Mouse (Mus musculus) embryo, embryonic 10 days (tissue): ENCODE measurements around the gene Peli2.

Experiments used
- DNase-seq: peaks from one replicate; pipeline ENCODE4 v3.0.0-alpha.2; 2015; ENCODE audit warnings: low spot score

Gene Peli2

DNA sequence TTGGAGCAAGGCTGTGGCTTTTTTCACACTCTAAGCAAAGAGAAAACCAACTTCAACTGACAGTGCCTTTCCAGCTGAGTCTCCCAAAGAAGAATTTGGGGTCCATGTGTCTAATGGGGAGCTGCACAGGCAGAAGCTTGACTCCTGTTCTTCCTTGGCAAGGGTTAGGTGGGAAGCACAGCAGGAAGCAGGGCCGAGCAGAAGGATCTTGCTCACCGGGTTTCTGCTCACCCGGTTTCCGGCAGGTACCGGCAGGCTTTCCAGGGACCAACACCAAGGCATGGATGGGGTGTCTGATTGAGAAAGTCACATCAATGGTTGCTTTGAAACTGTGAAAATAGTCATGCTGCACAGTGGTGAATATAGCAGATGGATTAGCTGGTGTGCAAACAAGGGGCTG, 70.3 kb downstream of the Peli2 start:
- DNase-seq, result no peak

- DNase-seq, result no peak
Measured at GRCm38 (mm10) chr14:48191925-48192324, 71.3 kb downstream of the Peli2 start.

- DNase-seq, result no peak
Measured at GRCm38 (mm10) chr14:48196804-48197203, 76.2 kb downstream of the Peli2 start.

DNA sequence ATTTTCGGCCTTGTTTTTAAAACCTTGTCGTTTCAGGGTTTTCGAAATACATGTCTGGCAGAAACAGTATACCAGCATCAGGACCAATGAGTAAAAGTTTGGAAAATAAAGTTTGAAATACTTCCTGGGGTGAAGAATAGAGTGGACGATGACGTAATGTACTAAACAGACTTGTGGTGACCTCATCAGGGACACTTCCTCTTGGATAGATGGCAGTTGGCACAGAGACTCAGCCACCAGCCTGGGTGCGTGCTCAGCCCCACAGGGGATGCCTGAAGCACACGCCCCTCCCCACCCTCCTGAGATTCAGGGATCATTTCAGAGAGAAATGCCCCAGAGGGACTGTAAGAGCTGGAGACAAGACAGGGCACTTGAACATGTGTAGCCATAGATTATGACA, 76.7 kb downstream of the Peli2 start:
- no peak for DNase-seq

GRCm38 (mm10) chr14:48198190-48198954, 77.7 kb downstream of the Peli2 start:
- no peak for DNase-seq

DNA sequence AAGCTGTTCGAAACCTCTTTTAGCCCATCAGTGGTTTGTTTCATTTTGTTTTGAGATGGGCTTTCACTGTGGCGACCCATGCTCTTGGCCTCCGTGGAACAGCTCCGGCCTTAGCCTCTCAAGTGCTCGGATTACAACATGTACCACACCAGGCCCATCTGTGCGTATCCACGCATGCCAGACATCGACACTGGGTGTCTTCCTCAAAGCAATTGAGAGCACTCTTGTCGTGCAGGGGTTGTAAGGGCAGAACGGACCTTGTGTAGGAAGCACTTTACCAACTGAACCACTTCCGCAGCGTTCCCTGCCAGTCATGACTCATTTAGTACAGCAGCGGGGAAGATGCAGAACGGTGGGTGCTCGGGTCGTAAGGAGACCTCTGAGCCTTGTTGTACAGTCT, 78.3 kb downstream of the Peli2 start:
- peak; percentile 25 for DNase-seq

GRCm38 (mm10) chr14:48199506-48199905, 78.9 kb downstream of the Peli2 start:
- no peak for DNase-seq

GRCm38 (mm10) chr14:48200291-48200690, 79.7 kb downstream of the Peli2 start:
- no peak for DNase-seq

DNA sequence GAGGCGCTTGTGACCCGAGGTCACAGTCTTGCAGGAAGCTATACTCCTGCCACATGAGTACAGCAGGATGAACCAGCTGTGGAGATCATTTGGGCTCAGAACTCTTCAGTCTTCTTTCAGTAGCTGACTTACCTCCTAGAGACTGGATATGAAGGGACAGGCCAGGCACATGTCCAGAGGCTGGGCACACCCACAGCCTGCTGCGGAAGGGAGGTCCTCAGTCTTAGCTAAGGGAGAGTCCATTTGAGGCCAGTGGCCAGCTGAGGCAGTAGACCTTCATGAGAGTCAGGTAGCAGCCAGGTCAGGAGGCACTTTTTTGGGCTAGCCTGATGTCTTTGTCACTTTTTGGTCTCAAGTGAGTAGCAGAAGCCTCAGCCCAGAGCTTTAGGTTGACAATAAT, 80.2 kb downstream of the Peli2 start:
- no peak for DNase-seq

GRCm38 (mm10) chr14:48201403-48201802, 80.8 kb downstream of the Peli2 start:
- DNase-seq, result no peak

DNA sequence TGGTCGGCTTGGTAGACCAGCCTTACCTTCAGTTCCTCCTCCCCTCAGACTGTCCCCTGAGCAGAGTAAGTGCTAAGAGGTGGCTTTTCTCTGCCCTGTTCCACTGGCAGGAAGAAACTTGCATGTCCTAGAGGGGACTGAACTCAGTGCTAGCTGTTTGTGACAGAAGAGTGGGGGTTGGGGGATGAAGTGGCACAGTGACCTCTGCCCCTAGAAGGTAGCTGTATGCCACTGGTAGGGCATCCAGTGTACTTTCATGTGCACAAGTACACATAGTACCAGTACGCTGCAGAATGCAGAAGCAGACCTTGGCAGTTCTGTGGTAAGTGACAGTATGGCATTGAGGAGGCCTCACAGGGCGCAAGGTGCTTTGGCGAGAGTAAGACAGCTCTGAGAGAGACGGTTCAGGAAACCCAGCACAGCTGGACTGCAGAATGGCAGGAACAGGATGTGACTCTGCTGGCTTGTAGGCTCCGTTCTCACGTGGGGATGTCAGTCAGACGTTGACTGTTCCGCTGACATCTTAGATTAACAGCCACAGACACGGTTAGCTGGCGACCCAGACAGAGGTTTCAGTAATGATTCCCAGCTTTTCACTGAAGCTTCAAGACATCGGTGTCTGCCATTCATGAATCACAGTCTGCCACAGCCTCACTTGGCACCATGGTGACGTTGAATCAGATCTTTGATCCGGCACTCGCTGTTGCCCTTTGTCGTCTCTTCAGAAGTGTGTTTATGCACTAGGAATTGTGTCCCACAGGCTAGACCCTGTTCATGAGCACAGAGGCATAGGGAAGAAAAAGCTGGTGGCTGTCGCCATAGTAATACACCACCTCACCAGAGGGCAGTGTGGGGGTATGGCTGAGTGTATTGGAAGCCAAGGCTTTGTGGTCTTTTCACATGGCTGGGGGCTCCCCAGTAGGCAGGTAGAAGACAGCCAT, 81.7 kb downstream of the Peli2 start:
- DNase-seq, result peak; percentile 49

GRCm38 (mm10) chr14:48205044-48205443, 84.4 kb downstream of the Peli2 start:
- no peak for DNase-seq

- DNase-seq, result no peak
Measured at GRCm38 (mm10) chr14:48205635-48206034, 85.0 kb downstream of the Peli2 start.

- DNase-seq, result peak; percentile 42
Measured at GRCm38 (mm10) chr14:48207119-48207518, 86.5 kb downstream of the Peli2 start.

DNA sequence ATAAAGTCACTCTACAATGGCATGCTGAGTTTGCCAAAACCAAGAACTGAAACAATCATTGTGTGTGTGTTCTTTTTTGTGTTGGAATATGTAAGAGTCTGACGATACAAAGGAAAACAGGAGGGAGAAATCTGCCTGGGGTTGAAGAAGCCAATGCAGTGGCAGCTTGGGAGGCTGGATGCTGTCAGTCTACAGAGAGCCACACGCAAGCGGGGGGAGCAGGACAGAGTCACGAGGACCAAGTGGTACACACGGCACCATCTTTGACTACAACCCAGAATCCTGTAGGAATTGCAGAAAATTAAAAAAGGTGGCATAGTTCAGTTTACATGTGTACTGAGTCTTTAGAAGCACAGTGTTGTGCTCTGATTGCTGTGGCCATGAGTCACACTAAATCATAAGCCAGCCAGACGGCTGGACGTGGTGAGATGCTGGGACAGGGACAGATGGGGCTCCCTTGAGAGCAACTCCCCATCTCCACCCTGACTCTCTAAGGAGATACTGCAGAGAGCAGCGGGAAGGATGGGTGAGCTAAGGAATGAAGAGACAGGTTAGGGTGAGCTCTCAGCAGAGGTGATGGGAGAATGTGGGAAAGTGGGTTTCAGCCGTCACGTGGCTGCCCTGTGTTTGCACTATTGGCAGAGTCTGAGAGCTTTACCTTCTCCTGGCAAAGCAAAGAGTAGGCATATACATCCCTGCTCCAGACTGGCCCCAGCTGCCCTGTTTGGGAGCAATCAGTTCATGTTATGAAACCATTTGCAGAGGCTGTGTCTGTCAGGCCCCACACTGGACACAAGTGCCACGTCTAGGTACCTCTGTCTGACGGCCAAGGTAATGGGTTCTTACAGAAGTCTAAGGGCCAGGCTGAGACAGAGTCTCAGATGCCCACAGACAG, 87.4 kb downstream of the Peli2 start:
- DNase-seq, result no peak

- DNase-seq, result no peak
Measured at GRCm38 (mm10) chr14:48209436-48209835, 88.8 kb downstream of the Peli2 start.

- DNase-seq, result no peak
Measured at GRCm38 (mm10) chr14:48210089-48210488, 89.5 kb downstream of the Peli2 start.

DNA sequence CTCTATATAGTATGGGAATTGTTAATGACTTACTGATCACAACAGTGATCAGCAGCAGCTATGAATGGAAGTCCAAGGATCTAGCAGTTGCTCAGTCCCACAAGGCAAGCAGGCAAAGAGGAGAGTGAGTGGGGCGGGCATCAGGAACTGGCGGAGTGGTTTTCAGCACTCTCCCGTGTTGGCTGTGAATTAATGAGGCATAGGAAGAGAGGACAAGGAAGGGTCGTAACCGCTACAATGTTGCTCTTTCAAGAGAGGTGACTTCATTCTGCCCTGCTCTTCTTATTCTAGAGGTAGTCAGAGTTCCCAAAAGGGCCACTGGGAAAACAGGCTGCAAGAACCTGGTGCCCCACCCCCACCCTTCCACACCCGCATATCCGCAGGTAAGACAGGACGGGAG, 90.9 kb downstream of the Peli2 start:
- DNase-seq, result no peak

- no peak for DNase-seq
Measured at GRCm38 (mm10) chr14:48212839-48213238, 92.2 kb downstream of the Peli2 start.

- DNase-seq, result no peak
Measured at GRCm38 (mm10) chr14:48213593-48213992, 93.0 kb downstream of the Peli2 start.

DNA sequence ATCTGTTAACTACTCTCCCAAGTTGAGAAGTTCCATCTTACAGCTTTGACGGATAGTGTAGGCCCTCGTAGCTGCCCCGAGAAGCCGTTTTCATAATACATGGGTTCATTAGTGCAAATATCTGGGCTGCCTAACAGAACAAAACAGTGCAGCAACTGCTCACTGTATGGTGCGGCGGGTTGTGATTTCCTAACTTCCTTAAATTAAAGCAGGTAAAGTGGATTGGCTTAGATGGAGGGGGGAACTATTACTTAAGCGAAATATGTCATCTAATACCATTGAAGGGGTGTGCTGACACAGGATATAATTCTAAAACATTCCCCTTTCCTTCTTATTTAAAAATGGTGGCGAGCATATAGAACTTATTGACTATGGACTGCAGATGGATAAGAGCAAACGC, 101.4 kb downstream of the Peli2 start:
- DNase-seq, result no peak

- DNase-seq, result no peak
Measured at GRCm38 (mm10) chr14:48222684-48223083, 102.1 kb downstream of the Peli2 start.
